Mouse (Mus musculus) thymus, postnatal 10 days (tissue): ENCODE results near the gene Cxcl14.

Source experiments
- DNase-seq, 2 experiments: peaks; one replicate each; pipeline ENCODE4 v3.0.0; 2021; ENCODE audit warnings: low spot score in 2 of 2

Gene Cxcl14

GRCm38 (mm10) chr13:56295943-56296658 is at the start of gene Cxcl14:
Gene Cxcl14 (minus strand): TSS chr13:56296551.
- DNase-seq, result no peak

DNA sequence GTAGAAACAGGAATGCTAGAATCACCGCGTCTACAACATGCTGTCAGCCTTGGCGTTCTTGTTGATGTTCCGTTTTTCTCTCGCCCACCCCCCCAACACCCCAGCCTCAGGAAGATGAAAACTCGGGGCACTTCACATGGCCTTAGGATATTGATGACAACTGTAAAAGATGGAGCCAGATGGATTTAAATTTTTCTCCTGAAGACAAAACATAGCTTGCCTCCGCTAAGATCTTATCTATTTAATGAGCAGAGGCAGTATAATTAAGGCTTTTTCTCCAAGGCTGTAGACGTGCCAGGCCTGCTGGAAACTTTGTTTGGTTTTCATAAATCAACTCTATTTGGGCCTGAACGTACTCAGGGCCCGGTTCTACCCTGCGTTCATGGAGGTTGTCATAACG is 48.0 kb upstream of the Cxcl14 start:
- no peak for DNase-seq

DNA sequence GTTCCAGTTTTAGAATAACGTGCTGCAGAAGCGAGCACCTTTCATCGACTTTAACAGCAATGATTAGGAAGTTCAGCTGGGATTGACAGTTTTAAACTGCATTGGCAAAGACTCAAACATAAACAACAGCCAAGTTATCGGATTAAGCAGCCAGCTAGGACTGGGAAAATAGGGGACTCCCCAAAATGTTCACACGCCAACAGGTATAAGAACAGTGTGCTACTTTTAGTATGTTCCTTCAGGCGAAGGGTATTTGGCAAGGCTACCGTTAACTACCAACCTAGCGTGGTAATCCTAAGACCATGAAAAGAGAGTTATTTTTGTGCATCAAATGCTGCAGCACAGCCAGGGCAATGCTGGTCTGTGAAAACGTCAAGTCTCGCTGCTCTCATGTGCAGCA is 46.1 kb upstream of the Cxcl14 start:
- DNase-seq, result no peak

DNA sequence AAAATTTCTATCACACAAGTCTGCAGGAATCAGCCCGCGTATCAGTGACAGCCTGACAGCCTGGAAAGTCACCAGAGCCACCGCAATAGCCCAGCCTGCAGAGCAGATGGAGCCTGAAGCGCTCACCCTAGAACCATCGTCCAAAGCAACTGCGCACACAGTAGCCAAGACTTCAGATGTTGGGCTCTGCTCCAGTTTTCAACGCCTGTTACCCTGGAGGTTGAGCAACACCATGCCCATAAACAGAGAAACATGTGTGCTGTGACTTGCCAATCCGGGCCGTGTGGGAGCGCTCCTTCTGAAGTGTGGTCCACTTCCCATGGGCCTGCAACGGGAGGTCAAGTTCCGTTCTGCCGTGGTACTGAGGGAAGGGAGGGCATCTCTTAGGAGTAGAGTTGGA is 44.2 kb upstream of the Cxcl14 start:
- no peak for DNase-seq

- DNase-seq, result no peak
Observed at GRCm38 (mm10) chr13:56339816-56340215, 43.5 kb upstream of the Cxcl14 start.

- DNase-seq, result no peak
Observed at GRCm38 (mm10) chr13:56336982-56337381, 40.6 kb upstream of the Cxcl14 start.

GRCm38 (mm10) chr13:56334802-56335690 is 38.7 kb upstream of the Cxcl14 start:
- DNase-seq, result no peak

DNA sequence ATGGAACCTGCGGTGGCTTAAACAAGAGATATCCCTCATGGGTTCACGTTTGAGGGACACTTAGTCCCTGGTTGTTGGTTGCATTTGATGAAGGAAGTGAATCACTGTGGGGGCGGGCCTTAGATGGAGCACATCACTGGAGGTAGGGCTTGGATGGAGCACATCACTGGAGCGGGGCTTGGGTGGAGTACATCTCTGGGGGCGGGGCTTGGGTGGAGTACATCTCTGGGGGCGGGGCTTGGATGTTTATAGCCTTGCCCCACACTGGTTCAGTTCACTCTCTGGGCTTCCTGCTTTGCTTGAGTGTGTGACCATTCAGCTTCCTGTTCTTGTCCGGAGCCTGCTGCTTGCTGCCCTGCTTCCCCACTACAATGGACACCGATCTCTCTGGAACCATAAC is 37.9 kb upstream of the Cxcl14 start:
- no peak for DNase-seq

GRCm38 (mm10) chr13:56332356-56332755 is 36.0 kb upstream of the Cxcl14 start:
- DNase-seq, result no peak

- no peak for DNase-seq
Observed at GRCm38 (mm10) chr13:56330603-56331455, 34.5 kb upstream of the Cxcl14 start.

GRCm38 (mm10) chr13:56329769-56330168 is 33.4 kb upstream of the Cxcl14 start:
- no peak for DNase-seq

GRCm38 (mm10) chr13:56329165-56329564 is 32.8 kb upstream of the Cxcl14 start:
- no peak for DNase-seq

- no peak for DNase-seq
Observed at GRCm38 (mm10) chr13:56327779-56328178, 31.4 kb upstream of the Cxcl14 start.

- no peak for DNase-seq
Observed at GRCm38 (mm10) chr13:56321635-56322034, 25.3 kb upstream of the Cxcl14 start.

DNA sequence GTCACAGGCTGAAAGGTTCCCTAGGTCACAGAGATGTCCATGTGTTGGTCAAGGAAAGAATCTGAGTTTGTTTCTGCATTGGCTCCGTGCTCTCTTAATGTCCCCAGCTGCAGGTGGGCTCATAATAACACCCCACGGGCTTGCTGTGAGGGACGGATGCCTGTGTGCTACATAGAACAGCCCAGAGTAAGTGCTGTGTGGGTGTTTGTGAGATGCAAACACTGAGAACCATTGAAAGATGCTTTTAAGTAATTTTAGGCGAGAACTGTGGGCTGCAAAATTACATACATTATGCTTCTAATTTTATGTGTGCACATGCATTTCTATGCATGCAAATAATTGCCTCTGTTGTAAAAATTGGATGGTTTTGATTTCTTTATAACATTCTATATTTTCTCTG is 20.6 kb upstream of the Cxcl14 start:
- DNase-seq, result no peak

GRCm38 (mm10) chr13:56315201-56315600 is 18.9 kb upstream of the Cxcl14 start:
- DNase-seq, result no peak

GRCm38 (mm10) chr13:56305058-56305457 is 8.7 kb upstream of the Cxcl14 start:
- DNase-seq, result no peak

GRCm38 (mm10) chr13:56304453-56304852 is 8.1 kb upstream of the Cxcl14 start:
- DNase-seq, result no peak

DNA sequence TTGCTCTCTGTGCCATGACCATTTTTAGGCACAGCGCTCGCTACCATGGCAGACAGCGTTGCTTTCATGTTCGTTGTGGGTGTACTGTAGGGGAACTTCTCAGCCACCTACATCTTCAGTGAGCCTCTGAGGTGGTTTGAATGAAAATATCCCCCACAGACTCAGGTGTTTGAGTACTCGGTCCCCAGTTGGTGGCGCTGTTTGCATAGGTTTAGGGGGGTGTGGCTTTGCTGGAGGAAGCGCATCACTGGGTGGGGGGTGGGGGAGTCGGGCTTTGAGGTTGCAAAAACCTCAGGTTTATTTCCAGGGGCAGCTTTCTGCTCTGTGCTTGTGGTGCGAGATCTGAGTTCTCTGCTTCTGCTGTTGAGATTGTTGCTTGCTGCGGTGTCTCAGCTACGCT is 3.0 kb upstream of the Cxcl14 start:
- no peak for DNase-seq

- DNase-seq, result no peak
Observed at GRCm38 (mm10) chr13:56296659-56297020, 289 bp upstream of the Cxcl14 start.

DNA sequence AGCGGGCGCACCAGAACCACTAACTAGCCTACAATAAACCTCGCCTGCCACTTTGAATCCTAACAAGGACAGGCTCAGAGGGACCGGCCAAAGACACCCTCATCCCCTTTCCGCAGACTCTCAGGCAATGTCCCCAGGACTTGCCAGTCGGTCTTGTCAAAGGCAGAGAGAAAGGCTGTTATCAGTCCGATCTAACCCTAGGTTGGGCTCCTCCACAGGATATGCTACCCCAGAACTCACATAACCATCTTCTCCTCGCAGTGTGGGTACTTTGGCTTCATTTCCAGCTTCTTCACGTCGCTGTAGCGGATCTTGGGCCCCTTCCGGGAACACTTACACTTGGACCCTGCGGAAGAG is 787 bp downstream of the Cxcl14 start:
- DNase-seq, result no peak

GRCm38 (mm10) chr13:56294908-56295307 is 1.4 kb downstream of the Cxcl14 start:
- DNase-seq, result no peak
